Comparison of ENCODE assay signal across 33 mouse cellular contexts in the genomic region with DNA sequence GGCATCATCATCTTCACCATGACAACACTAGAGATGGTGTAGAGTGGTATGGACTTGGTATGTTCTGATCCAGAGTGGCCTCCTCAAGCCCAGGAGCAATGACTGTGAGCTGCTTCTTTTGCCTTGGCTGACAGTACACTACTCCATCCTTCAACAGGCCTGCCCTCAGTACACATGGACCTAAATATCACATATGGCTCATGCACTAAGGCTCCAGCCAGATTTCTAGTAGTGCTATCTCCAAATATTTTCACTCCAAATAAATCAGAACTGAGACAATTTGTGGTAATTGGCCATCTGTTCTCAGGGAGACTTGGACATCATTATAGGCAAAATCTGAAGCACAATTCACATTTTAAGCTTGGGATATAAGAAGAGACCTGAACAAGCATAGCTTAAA. TPM values are rescaled to one million over a fixed set of nuclear protein-coding genes. Genes with fewer than 3 reads are reported as not detected.
DNase-seq lines count a peak whose midpoint lies in the region; ATAC-seq lines count a peak whose summit lies in the region.
"Had no signal": no experiment of that assay in that cellular context is flagged by ENCODE, and none has a peak within 500 bp of the region (broad histone marks: within the 10 kb centered on the region; RNA-seq: fewer than 3 reads in every experiment).

No protein-coding gene starts in this region.

- H3K27ac ChIP-seq in forebrain, embryonic 14.5 days (ENCODE audit: low read depth, low read length) = no peak overlapping the region
- no peak overlapping the region for H3K27ac ChIP-seq in forebrain, embryonic 12.5 days
- H3K27ac ChIP-seq: embryonic facial prominence, embryonic 10.5 days; embryonic facial prominence, embryonic 15.5 days; gastrocnemius, adult 2 months; hindbrain, embryonic 12.5 days; hindbrain, postnatal 0 days; intestine, embryonic 15.5 days; liver, embryonic 12.5 days; midbrain, embryonic 12.5 days; neural tube, embryonic 12.5 days had no signal

- H3K4me2 ChIP-seq in forebrain, embryonic 14.5 days (ENCODE audit: low read length) = no peak overlapping the region
- H3K4me2 ChIP-seq in forebrain, embryonic 12.5 days = no peak overlapping the region
- H3K4me2 ChIP-seq: embryonic facial prominence, embryonic 15.5 days; heart, embryonic 11.5 days; hindbrain, embryonic 12.5 days; intestine, embryonic 15.5 days; liver, embryonic 12.5 days; midbrain, embryonic 12.5 days; neural tube, embryonic 12.5 days had no signal

- peaks cover 11% of the 10 kb centered on the region for H3K36me3 ChIP-seq in forebrain, embryonic 14.5 days (ENCODE audit: control insufficient read depth, insufficient read depth, low read length)
- H3K36me3 ChIP-seq in forebrain, embryonic 12.5 days (replicated peaks) = peaks cover 23% of the 10 kb centered on the region

- H3K4me1 ChIP-seq in forebrain, embryonic 14.5 days (ENCODE audit: control insufficient read depth, insufficient read depth, low read length) = peaks cover 6% of the 10 kb centered on the region; the same call in 1 of the 2 replicates
- peaks cover 8% of the 10 kb centered on the region for H3K4me1 ChIP-seq in forebrain, embryonic 12.5 days
- H3K4me1 ChIP-seq: neural tube, embryonic 12.5 days had no signal

- H3K27me3 ChIP-seq in forebrain, embryonic 14.5 days (replicated peaks; ENCODE audit: control insufficient read depth, insufficient read depth, low read length) = no peaks in the 10 kb centered on the region
- no peaks in the 10 kb centered on the region for H3K27me3 ChIP-seq in forebrain, embryonic 12.5 days
- H3K27me3 ChIP-seq: embryonic facial prominence, embryonic 15.5 days; hindbrain, embryonic 12.5 days; intestine, embryonic 15.5 days; liver, embryonic 12.5 days; midbrain, embryonic 12.5 days; neural tube, embryonic 12.5 days had no signal

- H3K4me3 ChIP-seq in forebrain, embryonic 14.5 days (ENCODE audit: low read depth, low read length) = no peak overlapping the region
- no peak overlapping the region for H3K4me3 ChIP-seq in forebrain, embryonic 12.5 days (replicated peaks)
- H3K4me3 ChIP-seq: embryonic facial prominence, embryonic 10.5 days; embryonic facial prominence, embryonic 15.5 days; gastrocnemius, adult 2 months; hindbrain, embryonic 12.5 days; intestine, embryonic 15.5 days; liver, embryonic 12.5 days; midbrain, embryonic 12.5 days; myocyte; neural tube, embryonic 12.5 days had no signal

- ATAC-seq in forebrain, embryonic 14.5 days = peak; percentile 28; the same call in 1 of the 2 replicates
- ATAC-seq in forebrain, embryonic 12.5 days (ENCODE audit: low FRiP score) = no peak
- ATAC-seq: CD4-positive, CD25-positive, alpha-beta regulatory T cell, adult 4 months; hindbrain, postnatal 0 days; intestine, embryonic 15.5 days; liver, embryonic 12.5 days; liver, postnatal 0 days had no signal

- H3K9ac ChIP-seq in forebrain, embryonic 14.5 days (ENCODE audit: low read length) = no peak overlapping the region
- no peak overlapping the region for H3K9ac ChIP-seq in forebrain, embryonic 12.5 days
- H3K9ac ChIP-seq: embryonic facial prominence, embryonic 15.5 days; hindbrain, embryonic 12.5 days; intestine, embryonic 15.5 days; liver, embryonic 12.5 days; liver, postnatal 0 days; midbrain, embryonic 12.5 days; neural tube, embryonic 12.5 days had no signal

- peak; percentile 53 for DNase-seq in forebrain, embryonic 14.5 days (ENCODE audit: low spot score)
- peak; percentile 89 for DNase-seq in brain, adult 2 months (ENCODE audit: low read depth, low spot score)
- peak; percentile 18 for DNase-seq in brain, embryonic 18.5 days (ENCODE audit: low read depth, low spot score)
- peak; percentile 24 to 36 for DNase-seq in cerebellum, postnatal 25 days
- no peak for DNase-seq in spleen, postnatal 10 days (ENCODE audit: low spot score in 2 of 2)
- no peak for DNase-seq in right cerebral cortex, adult 2 months (ENCODE audit: low spot score in 2 of 2)
- DNase-seq: adrenal gland, postnatal 25 days; gastrocnemius, adult 2 months; gastrocnemius, postnatal 36 days; heart, adult 18-20 months; heart, postnatal 36 days; kidney, adult 2 months; kidney, postnatal 36 days; layer of hippocampus, postnatal 36 days; left cerebral cortex, postnatal 4 days; liver, postnatal 0 days; lung, postnatal 36 days; right cerebral cortex, adult 18-20 months; right cerebral cortex, postnatal 4 days; thymus, adult 2 months; thymus, postnatal 4 days had no signal

- no peaks in the 10 kb centered on the region for H3K9me3 ChIP-seq in forebrain, embryonic 14.5 days (replicated peaks; ENCODE audit: control insufficient read depth, low read length)
- H3K9me3 ChIP-seq in forebrain, embryonic 12.5 days = no peaks in the 10 kb centered on the region
- H3K9me3 ChIP-seq: embryonic facial prominence, embryonic 10.5 days; embryonic facial prominence, embryonic 15.5 days; hindbrain, embryonic 12.5 days; intestine, embryonic 15.5 days; liver, embryonic 12.5 days; midbrain, embryonic 12.5 days; neural tube, embryonic 12.5 days had no signal

RNA-seq across cellular contexts. Expression of a gene that starts 43.8 kb away (rescaled TPM):
- not detected in 2 replicates for polyA plus RNA-seq in forebrain, embryonic 14.5 days (2014; fragmentation: Nextera tagmentation; extraction: Ambion mirVana)
- polyA plus RNA-seq in forebrain, embryonic 12.5 days (2016; fragmentation: Nextera tagmentation; extraction: Ambion mirVana) = 0.15 TPM in 1 of 2 replicates, not detected in the other
- polyA plus RNA-seq: heart, embryonic 11.5 days; liver, postnatal 0 days had no signal

RNA-seq across cellular contexts. Expression of a gene that starts 51.3 kb away (rescaled TPM):
- 51.0 and 66.1 TPM in 2 replicates for polyA plus RNA-seq in forebrain, embryonic 14.5 days (2014; fragmentation: Nextera tagmentation; extraction: Ambion mirVana)
- polyA plus RNA-seq in forebrain, embryonic 12.5 days (2016; fragmentation: Nextera tagmentation; extraction: Ambion mirVana) = 103 and 112 TPM in 2 replicates

Comparison
In these comparisons a context has a peak if more than half of its experiments do, and no peak if none do; other contexts are left out.
1. DNase-seq: peak in forebrain, embryonic 14.5 days (single experiment), brain, adult 2 months (single experiment), brain, embryonic 18.5 days (single experiment) and cerebellum, postnatal 25 days (2 of 2); none in spleen, postnatal 10 days (0 of 2) and right cerebral cortex, adult 2 months (0 of 2).